Mouse (Mus musculus): ENCODE measurements around the gene Tcf7. TPM values are rescaled to one million over a fixed set of nuclear protein-coding genes. Genes with fewer than 3 reads are reported as not detected.
A peak's percentile ranks its signal among the peaks of the same experiment; 100 is the strongest.

Tcf7 gene
- polyA plus RNA-seq, 1 experiment = 0.38 TPM

GRCm38 (mm10) chr11:52220282-52220681 lies 62.5 kb downstream of the Tcf7 start:
- no peak for TF ChIP-seq FLI1 (IDR thresholded peaks at IDR 0.05; ENCODE audit: low read length)
- no peak for TF ChIP-seq GATA1 (IDR thresholded peaks at IDR 0.05; ENCODE audit: borderline replicate concordance, low read length)
- peak overlapping the region; percentile 68 for H3K4me3 ChIP-seq (replicated peaks)
- H3K36me3 ChIP-seq (replicated peaks; ENCODE audit: low read length) = no peaks in the 10 kb centered on the region
- H3K4me1 ChIP-seq = peaks cover 21% of the 10 kb centered on the region
- H3K9me3 ChIP-seq = peaks cover 4% of the 10 kb centered on the region; the same call in 1 of the 2 replicates
- H3K27me3 ChIP-seq (replicated peaks) = peaks cover 12% of the 10 kb centered on the region

GRCm38 (mm10) chr11:52213887-52214286 lies 68.9 kb downstream of the Tcf7 start, which contains the start of gene Olfr1371:
TSS of gene Olfr1371 (minus strand) at chr11:52213987.
- Histone ChIP-seq H3K4me1 (no peaks in the 10 kb centered on the region), H3K9me3 (no peaks in the 10 kb centered on the region), H3K4me3 (replicated peaks) (no peak within 1 kb of the TSS), H3K36me3 (replicated peaks; ENCODE audit: low read length) (no peaks in the 10 kb centered on the region), H3K27me3 (replicated peaks) (no peaks in the 10 kb centered on the region)
- no peak for TF ChIP-seq FLI1 (IDR thresholded peaks at IDR 0.05; ENCODE audit: low read length)
- TF ChIP-seq GATA1 (IDR thresholded peaks at IDR 0.05; ENCODE audit: borderline replicate concordance, low read length) = no peak

Other genes starting within 250 kb of the Tcf7 start
- 4.4 and 8.0 TPM in 2 replicates for gene Ppp2ca, start 184.3 kb downstream of the Tcf7 start, polyA plus RNA-seq (2012; ENCODE audit: insufficient read depth, low replicate concordance)
- not detected in 2 replicates for gene Olfr1373, start 137.5 kb downstream of the Tcf7 start, polyA plus RNA-seq (2012; ENCODE audit: insufficient read depth, low replicate concordance)
- gene Olfr1371, start 69.0 kb downstream of the Tcf7 start, polyA plus RNA-seq (2012; ENCODE audit: insufficient read depth, low replicate concordance) = not detected in 2 replicates
- 1.6 and 14.4 TPM in 2 replicates for gene Skp1a, start 51.0 kb downstream of the Tcf7 start, polyA plus RNA-seq (2012; ENCODE audit: insufficient read depth, low replicate concordance)
- gene Vdac1, start 77.8 kb upstream of the Tcf7 start, polyA plus RNA-seq (2012; ENCODE audit: insufficient read depth, low replicate concordance) = 11.2 and 27.3 TPM in 2 replicates
- gene 9530068E07Rik, start 113.4 kb upstream of the Tcf7 start, polyA plus RNA-seq (2012; ENCODE audit: insufficient read depth, low replicate concordance) = 87.8 and 171 TPM in 2 replicates

Measured in megakaryocyte, embryonic 14.5 days (primary cell).